Mouse (Mus musculus): ENCODE measurements around the gene Slc9a1. TPM values are rescaled to one million over a fixed set of nuclear protein-coding genes. Genes with fewer than 3 reads are reported as not detected.

The Slc9a1 gene
- polyA plus RNA-seq, 1 experiment from 2014 or later = 6.7 TPM

- WGBS = 18% methylated on average over 13 of the region's 13 CpGs
- 0 out of 2 replicates have a peak, but pooled peaks cover 2% of the 10 kb centered on the region for H3K4me1 ChIP-seq
- ATAC-seq (replicated peaks) = no peak
- H3K4me3 ChIP-seq = no peak overlapping the region
- no peak overlapping the region for H3K9ac ChIP-seq (replicated peaks)
- no peaks in the 10 kb centered on the region for H3K9me3 ChIP-seq
- no peak overlapping the region for H3K27ac ChIP-seq (replicated peaks)
- no peak overlapping the region for H3K4me2 ChIP-seq (replicated peaks)
- H3K36me3 ChIP-seq = no peaks in the 10 kb centered on the region
- H3K27me3 ChIP-seq = no peaks in the 10 kb centered on the region
These were observed 80.2 kb downstream of the Slc9a1 start for GRCm38 (mm10) chr4:133449726-133450125.

- H3K4me1 ChIP-seq = 0 out of 2 replicates have a peak, but pooled peaks cover 2% of the 10 kb centered on the region
- no peak for ATAC-seq (replicated peaks)
- H3K27me3 ChIP-seq = no peaks in the 10 kb centered on the region
- H3K9me3 ChIP-seq = no peaks in the 10 kb centered on the region
- no peak overlapping the region for H3K4me2 ChIP-seq (replicated peaks)
- WGBS = 11% methylated on average over 10 of the region's 10 CpGs
- H3K4me3 ChIP-seq = no peak overlapping the region
- no peaks in the 10 kb centered on the region for H3K36me3 ChIP-seq
- no peak overlapping the region for H3K27ac ChIP-seq (replicated peaks)
- no peak overlapping the region for H3K9ac ChIP-seq (replicated peaks)
These were observed 82.0 kb downstream of the Slc9a1 start for GRCm38 (mm10) chr4:133451536-133451935.

GRCm38 (mm10) chr4:133452433-133452832 lies 82.9 kb downstream of the Slc9a1 start:
- H3K4me1 ChIP-seq = 0 out of 2 replicates have a peak, but pooled peaks cover 2% of the 10 kb centered on the region
- 71% methylated on average over 7 of the region's 7 CpGs for WGBS
- no peaks in the 10 kb centered on the region for H3K27me3 ChIP-seq
- ATAC-seq (replicated peaks) = no peak
- no peak overlapping the region for H3K4me2 ChIP-seq (replicated peaks)
- H3K27ac ChIP-seq (replicated peaks) = no peak overlapping the region
- H3K9me3 ChIP-seq = no peaks in the 10 kb centered on the region
- H3K9ac ChIP-seq (replicated peaks) = no peak overlapping the region
- no peaks in the 10 kb centered on the region for H3K36me3 ChIP-seq
- no peak overlapping the region for H3K4me3 ChIP-seq

DNA sequence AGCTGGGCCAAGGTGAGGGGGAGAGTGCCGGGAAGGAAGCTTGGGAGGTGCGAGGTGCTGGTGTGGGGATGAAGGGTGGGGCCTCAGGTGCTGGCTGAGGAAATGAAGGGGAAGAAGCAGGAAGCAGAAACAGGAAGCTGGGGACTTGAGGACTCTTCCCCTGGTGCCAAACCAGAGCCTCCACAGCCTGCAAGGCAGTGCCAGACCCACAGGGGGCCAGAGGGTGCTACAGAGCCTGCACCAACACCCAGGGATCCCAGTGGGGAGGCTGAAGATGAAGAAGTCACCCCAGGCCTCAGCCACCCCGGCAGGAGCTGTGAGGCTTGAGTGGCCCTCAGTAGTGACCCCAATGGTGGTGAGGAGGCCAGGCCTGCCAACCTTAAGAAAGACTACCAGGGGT lies 88.5 kb downstream of the Slc9a1 start:
- Histone ChIP-seq H3K9me3 (no peaks in the 10 kb centered on the region), H3K4me1 (no peaks in the 10 kb centered on the region), H3K4me2 (replicated peaks) (no peak overlapping the region), H3K27me3 (no peaks in the 10 kb centered on the region), H3K36me3 (no peaks in the 10 kb centered on the region), H3K9ac (replicated peaks) (no peak overlapping the region), H3K27ac (replicated peaks) (no peak overlapping the region), H3K4me3 (no peak overlapping the region)
- WGBS = 82% methylated on average over 3 of the region's 3 CpGs
- no peak for ATAC-seq (replicated peaks)

- no peak for ATAC-seq (replicated peaks)
- Histone ChIP-seq H3K27ac (replicated peaks) (no peak overlapping the region), H3K36me3 (no peaks in the 10 kb centered on the region), H3K9ac (replicated peaks) (no peak overlapping the region), H3K9me3 (no peaks in the 10 kb centered on the region), H3K4me2 (replicated peaks) (no peak overlapping the region), H3K27me3 (no peaks in the 10 kb centered on the region), H3K4me3 (no peak overlapping the region), H3K4me1 (no peaks in the 10 kb centered on the region)
- 70% methylated on average over 1 of the region's 1 CpGs for WGBS
These were observed 90.5 kb downstream of the Slc9a1 start for GRCm38 (mm10) chr4:133460006-133460405.

GRCm38 (mm10) chr4:133460796-133461325 lies 91.4 kb downstream of the Slc9a1 start:
- no peaks in the 10 kb centered on the region for H3K27me3 ChIP-seq
- no peaks in the 10 kb centered on the region for H3K36me3 ChIP-seq
- H3K27ac ChIP-seq (replicated peaks) = no peak overlapping the region
- 42% methylated on average over 5 of the region's 5 CpGs for WGBS
- no peak overlapping the region for H3K4me3 ChIP-seq
- no peak overlapping the region for H3K9ac ChIP-seq (replicated peaks)
- no peaks in the 10 kb centered on the region for H3K4me1 ChIP-seq
- H3K9me3 ChIP-seq = no peaks in the 10 kb centered on the region
- H3K4me2 ChIP-seq (replicated peaks) = no peak overlapping the region
- ATAC-seq (replicated peaks) = no peak

GRCm38 (mm10) chr4:133461362-133461761 lies 91.9 kb downstream of the Slc9a1 start:
- whole genome bisulfite sequencing = 74% methylated on average over 4 of the region's 4 CpGs
- no peaks in the 10 kb centered on the region for H3K4me1 ChIP-seq
- ATAC-seq (replicated peaks) = no peak
- no peaks in the 10 kb centered on the region for H3K36me3 ChIP-seq
- H3K27me3 ChIP-seq = no peaks in the 10 kb centered on the region
- no peaks in the 10 kb centered on the region for H3K9me3 ChIP-seq
- H3K4me2 ChIP-seq (replicated peaks) = no peak overlapping the region
- H3K9ac ChIP-seq (replicated peaks) = no peak overlapping the region
- no peak overlapping the region for H3K4me3 ChIP-seq
- no peak overlapping the region for H3K27ac ChIP-seq (replicated peaks)

GRCm38 (mm10) chr4:133463184-133463583 lies 93.7 kb downstream of the Slc9a1 start:
- Histone ChIP-seq H3K4me3 (no peak overlapping the region), H3K4me2 (replicated peaks) (no peak overlapping the region), H3K9ac (replicated peaks) (no peak overlapping the region), H3K36me3 (no peaks in the 10 kb centered on the region), H3K9me3 (no peaks in the 10 kb centered on the region), H3K27me3 (no peaks in the 10 kb centered on the region), H3K27ac (replicated peaks) (no peak overlapping the region), H3K4me1 (peaks cover 5% of the 10 kb centered on the region)
- 72% methylated on average over 6 of the region's 6 CpGs for WGBS
- ATAC-seq (replicated peaks) = no peak

GRCm38 (mm10) chr4:133468080-133468479 lies 98.6 kb downstream of the Slc9a1 start:
- Histone ChIP-seq H3K27me3 (0 out of 2 replicates have a peak, but pooled peaks cover 5% of the 10 kb centered on the region), H3K9me3 (no peaks in the 10 kb centered on the region), H3K4me1 (peaks cover 7% of the 10 kb centered on the region), H3K4me3 (peak overlapping the region; percentile 49), H3K9ac (replicated peaks) (peak overlapping the region; percentile 48), H3K36me3 (no peaks in the 10 kb centered on the region), H3K27ac (replicated peaks) (no peak overlapping the region), H3K4me2 (replicated peaks) (peak overlapping the region; percentile 92)
- peak; percentile 51; the same call in 1 of the 2 replicates for ATAC-seq (replicated peaks)
- under 1% methylated on average over 27 of the region's 27 CpGs for WGBS

- no peak overlapping the region for H3K4me2 ChIP-seq (replicated peaks)
- no peaks in the 10 kb centered on the region for H3K36me3 ChIP-seq
- no peaks in the 10 kb centered on the region for H3K9me3 ChIP-seq
- no peak for ATAC-seq (replicated peaks)
- H3K27me3 ChIP-seq = 0 out of 2 replicates have a peak, but pooled peaks cover 5% of the 10 kb centered on the region
- no peak overlapping the region for H3K4me3 ChIP-seq
- H3K9ac ChIP-seq (replicated peaks) = no peak overlapping the region
- WGBS = 20% methylated on average over 12 of the region's 12 CpGs
- peaks cover 7% of the 10 kb centered on the region for H3K4me1 ChIP-seq
- H3K27ac ChIP-seq (replicated peaks) = no peak overlapping the region
These were observed 99.6 kb downstream of the Slc9a1 start for GRCm38 (mm10) chr4:133469122-133469521.

GRCm38 (mm10) chr4:133471135-133471821 lies 101.8 kb downstream of the Slc9a1 start:
- Histone ChIP-seq H3K4me3 (no peak overlapping the region), H3K4me1 (peaks cover 7% of the 10 kb centered on the region), H3K27me3 (0 out of 2 replicates have a peak, but pooled peaks cover 5% of the 10 kb centered on the region), H3K27ac (replicated peaks) (no peak overlapping the region), H3K36me3 (no peaks in the 10 kb centered on the region), H3K4me2 (replicated peaks) (no peak overlapping the region), H3K9me3 (no peaks in the 10 kb centered on the region), H3K9ac (replicated peaks) (no peak overlapping the region)
- no peak for ATAC-seq (replicated peaks)
- WGBS = 80% methylated on average over 7 of the region's 7 CpGs
